In the genomic region with DNA sequence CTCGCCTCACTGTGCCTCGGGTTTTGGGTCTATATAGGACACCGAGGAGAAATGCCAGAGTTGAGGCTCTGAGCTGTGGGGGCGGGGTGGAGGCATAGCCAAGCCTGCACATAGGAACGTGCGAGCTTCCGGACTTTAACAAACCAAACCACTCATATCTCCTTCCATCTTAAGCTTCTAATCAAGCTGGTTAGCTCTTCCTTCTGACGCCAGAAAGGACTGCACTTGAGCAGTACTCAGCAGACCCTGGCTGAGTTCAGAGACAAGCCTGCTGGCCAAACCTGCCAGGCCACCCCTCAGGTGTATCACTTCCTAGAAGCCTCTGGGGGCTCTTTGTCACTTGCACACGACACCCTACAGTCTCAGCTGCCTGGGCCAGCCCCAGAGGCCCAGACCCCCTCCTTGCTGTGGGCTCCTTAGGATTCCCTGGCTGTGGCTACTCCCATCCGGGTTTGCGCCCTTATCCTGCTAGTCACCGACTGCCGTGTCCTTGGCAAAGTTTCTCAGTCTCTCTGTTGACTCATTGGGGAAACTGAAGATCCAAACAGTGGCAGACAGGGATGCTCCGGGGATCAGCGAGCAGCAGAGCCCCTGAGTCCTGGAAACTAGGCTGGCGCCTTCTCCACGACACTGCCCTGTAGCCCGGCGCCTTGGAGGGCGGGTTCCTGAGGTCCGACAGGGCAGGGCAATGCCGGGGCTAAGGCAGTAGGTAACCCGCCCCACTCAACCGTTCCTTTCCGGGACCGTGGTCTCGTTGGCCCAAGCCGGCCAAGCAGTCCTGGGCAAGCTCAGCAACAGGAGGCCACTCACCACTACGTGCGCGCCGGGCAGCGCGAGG, we compare ENCODE assay signal across 7 mouse cellular contexts. TPM values are rescaled to one million over a fixed set of nuclear protein-coding genes. Genes with fewer than 3 reads are reported as not detected.
DNase-seq lines count a peak whose midpoint lies in the region; ATAC-seq and TF ChIP-seq lines count a peak whose summit lies in the region.

No protein-coding gene starts in this region.

- intact Hi-C loops in left cerebral cortex, postnatal 10 days (cut with DNase I): no loop called here

- peak; percentile 80 for DNase-seq in MEL (ENCODE audit: low read depth, low spot score)
- DNase-seq in adrenal gland, postnatal 25 days: peak; percentile 42
- peak; percentile 51 for DNase-seq in fibroblast of lung, adult 2 months (ENCODE audit: low read depth)
- peak; percentile 14 to 51 for DNase-seq in left cerebral cortex, postnatal 10 days (ENCODE audit: extremely low spot score in 1 of 2, low spot score in 2 of 2)
- DNase-seq in right cerebral cortex, postnatal 10 days (ENCODE audit: low spot score in 2 of 2): peak; percentile 49 to 55

- peak; percentile 33 to 48; a peak in 1 of 4 replicates for TF ChIP-seq EP300 in MEL (IDR thresholded peaks at IDR 0.05; ENCODE audit: low read depth in 1 of 2, low read length in 2 of 2)

- H3K79me2 ChIP-seq in MEL (ENCODE audit: control insufficient read depth, insufficient read depth, low read length, poor library complexity): peaks cover 12% of the 10 kb centered on the region

- H3K4me3 ChIP-seq in MEL (ENCODE audit: control insufficient read depth in 1 of 2, insufficient read depth in 1 of 2, low read depth in 2 of 2, low read length in 2 of 2): peak overlapping the region; percentile 63 to 91
- peak overlapping the region; percentile 57 for H3K4me3 ChIP-seq in hindbrain, embryonic 12.5 days

- no peak for TF ChIP-seq RAD21 in MEL (IDR thresholded peaks at IDR 0.05; ENCODE audit: low read depth, low read length)

- peak overlapping the region; percentile 89 for H3K9ac ChIP-seq in MEL (ENCODE audit: control insufficient read depth, low read depth, low read length, poor library complexity, severe bottlenecking)
- H3K9ac ChIP-seq in hindbrain, embryonic 12.5 days: peak overlapping the region; percentile 79

- H3K27me3 ChIP-seq in MEL (ENCODE audit: control insufficient read depth in 1 of 2, insufficient read depth in 2 of 2, low read length in 2 of 2): no peaks in the 10 kb centered on the region
- H3K27me3 ChIP-seq in hindbrain, embryonic 12.5 days: no peaks in the 10 kb centered on the region

- H3K36me3 ChIP-seq in MEL (ENCODE audit: control insufficient read depth in 1 of 2, insufficient read depth in 2 of 2, low read length in 2 of 2): peaks cover 0 to 36% of the 10 kb centered on the region in 2 experiments; a peak in 2 of 4 replicates
- no peaks in the 10 kb centered on the region for H3K36me3 ChIP-seq in hindbrain, embryonic 12.5 days

- peak overlapping the region; percentile 94 for H3K4me2 ChIP-seq in hindbrain, embryonic 12.5 days (replicated peaks)

- H3K27ac ChIP-seq in MEL (ENCODE audit: control insufficient read depth, low read depth, low read length): peak overlapping the region; percentile 81
- peak overlapping the region; percentile 90 for H3K27ac ChIP-seq in hindbrain, embryonic 12.5 days

- H3K4me1 ChIP-seq in MEL (ENCODE audit: control insufficient read depth in 1 of 2, insufficient read depth in 2 of 2, low read length in 2 of 2): peaks cover 19 to 24% of the 10 kb centered on the region in 2 experiments
- H3K4me1 ChIP-seq in hindbrain, embryonic 12.5 days: peaks cover 13% of the 10 kb centered on the region

- ATAC-seq in hindbrain, embryonic 12.5 days (ENCODE audit: low FRiP score): peak; percentile 49
- ATAC-seq in megakaryocyte, adult 5-6 weeks (ENCODE audit: poor library complexity, severe bottlenecking): peak; percentile 53

- TF ChIP-seq CTCF in MEL (IDR thresholded peaks at IDR 0.05 in 2 of 3, conservative IDR thresholded peaks at IDR 0.05 in 1 of 3; ENCODE audit: control insufficient read depth in 1 of 3, insufficient read depth in 1 of 3, low read depth in 2 of 3, low read length in 3 of 3, poor library complexity in 1 of 3, severe bottlenecking in 1 of 3): no peak

- 2% methylated on average over 34 of the region's 34 CpGs for WGBS in hindbrain, embryonic 12.5 days

- no peak for TF ChIP-seq POLR2A in MEL (IDR thresholded peaks at IDR 0.05; ENCODE audit: control insufficient read depth in 1 of 2, insufficient read depth in 1 of 2, low read depth in 1 of 2, low read length in 2 of 2, poor library complexity in 1 of 2)

- H3K9me3 ChIP-seq in MEL (replicated peaks; ENCODE audit: insufficient read depth, low read length): no peaks in the 10 kb centered on the region
- no peaks in the 10 kb centered on the region for H3K9me3 ChIP-seq in hindbrain, embryonic 12.5 days (replicated peaks)

TF ChIP-seq in MEL, 35 proteins besides CTCF, POLR2A, EP300 and RAD21 (continues in another document):
- TF ChIP-seq POLR2AphosphoS2 (IDR thresholded peaks at IDR 0.05; ENCODE audit: low read length) (no peak), ZNF384 (IDR thresholded peaks at IDR 0.05; ENCODE audit: low read depth, low read length) (no peak), USF2 (IDR thresholded peaks at IDR 0.05; ENCODE audit: borderline replicate concordance in 1 of 2, insufficient read depth in 1 of 2, low read depth in 1 of 2, low read length in 2 of 2) (no peak), MAX (IDR thresholded peaks at IDR 0.05; ENCODE audit: low read length) (0 out of 2 replicates have a peak, but pooled peaks have one; percentile 42), ZKSCAN1 (IDR thresholded peaks at IDR 0.05; ENCODE audit: low read depth, low read length) (no peak), ZC3H11A (IDR thresholded peaks at IDR 0.05; ENCODE audit: low read depth, low read length) (no peak), TCF12 (IDR thresholded peaks at IDR 0.05; ENCODE audit: low read depth, low read length) (0 out of 2 replicates have a peak, but pooled peaks have one; percentile 17), MEF2A (IDR thresholded peaks at IDR 0.05; ENCODE audit: extremely low read depth, insufficient replicate concordance, low read depth, low read length, poor library complexity, severe bottlenecking) (no peak), CHD1 (IDR thresholded peaks at IDR 0.05; ENCODE audit: low read depth, low read length) (0 out of 2 replicates have a peak, but pooled peaks have one; percentile 85), NRF1 (IDR thresholded peaks at IDR 0.05; ENCODE audit: insufficient read depth, low read depth, low read length, poor library complexity, severe bottlenecking) (no peak), TAL1 (IDR thresholded peaks at IDR 0.05; ENCODE audit: low read length) (no peak), MXI1 (IDR thresholded peaks at IDR 0.05; ENCODE audit: low read depth, low read length) (peak; percentile 63; the same call in 1 of the 2 replicates), BHLHE40 (IDR thresholded peaks at IDR 0.05; ENCODE audit: borderline replicate concordance, low read depth, low read length) (peak; percentile 85), GATA1 (IDR thresholded peaks at IDR 0.05; ENCODE audit: low read depth, low read length) (peak; percentile 56), NELFE (IDR thresholded peaks at IDR 0.05; ENCODE audit: low read depth, low read length) (peak; percentile 39; the same call in 1 of the 2 replicates), SMC3 (IDR thresholded peaks at IDR 0.05; ENCODE audit: low read depth, low read length) (0 out of 2 replicates have a peak, but pooled peaks have one; percentile 2), KAT2A (conservative IDR thresholded peaks at IDR 0.05; ENCODE audit: low read depth, low read length) (no peak), MYB (IDR thresholded peaks at IDR 0.05; ENCODE audit: low read depth, low read length) (no peak), POLR2AphosphoS5 (IDR thresholded peaks at IDR 0.05; ENCODE audit: borderline replicate concordance, low read depth, low read length) (no peak), CHD2 (IDR thresholded peaks at IDR 0.05; ENCODE audit: low read length) (peak; percentile 49), MAZ (IDR thresholded peaks at IDR 0.05; ENCODE audit: low read depth, low read length) (no peak; the same call in 1 of the 2 replicates), MAFK (IDR thresholded peaks at IDR 0.05; ENCODE audit: borderline replicate concordance, low read depth, low read length) (no peak), E2F4 (IDR thresholded peaks at IDR 0.05; ENCODE audit: borderline replicate concordance, low read depth, low read length) (0 out of 2 replicates have a peak, but pooled peaks have one; percentile 2), JUND (IDR thresholded peaks at IDR 0.05; ENCODE audit: low read depth, low read length) (no peak), SIN3A (IDR thresholded peaks at IDR 0.05; ENCODE audit: low read length) (peak; percentile 53), RCOR1 (IDR thresholded peaks at IDR 0.05; ENCODE audit: low read depth, low read length) (no peak)

RNA-seq across cellular contexts. Expression of gene Kdsr, which starts 0.6 kb away (rescaled TPM):
- total RNA-seq in MEL (2012; rRNA removed): 15.1 and 15.3 TPM in 2 replicates
- 10 to 100 TPM in 1 of 2 experiments, not detected in 1; 20.3 TPM for polyA plus RNA-seq in MEL (2012; ENCODE audit: insufficient read depth in 1 of 2, insufficient read length in 2 of 2, low read depth in 1 of 2, low replicate concordance in 2 of 2, missing spikeins in 1 of 2)
- total RNA-seq in adrenal gland, postnatal 25 days (2021): 31.1 and 52.3 TPM in 2 replicates
- 10.6 and 11.8 TPM in 2 replicates for polyA plus RNA-seq in hindbrain, embryonic 12.5 days (2016; fragmentation: Nextera tagmentation; extraction: Ambion mirVana)
- total RNA-seq in left cerebral cortex, postnatal 10 days (2021): 10 to 100 TPM; 23.2 to 27.0 TPM
- total RNA-seq in megakaryocyte, adult 5-6 weeks (2015): 6.5 and 7.1 TPM in 2 replicates
- 13.7 and 17.8 TPM in 2 replicates for total RNA-seq in megakaryocyte, adult 5-6 weeks (2017)

RNA-seq across cellular contexts. Expression of gene Vps4b, which starts 37.6 kb away (rescaled TPM):
- total RNA-seq in MEL (2012; rRNA removed): 65.3 and 80.4 TPM in 2 replicates
- polyA plus RNA-seq in MEL (2012; ENCODE audit: insufficient read depth in 1 of 2, insufficient read length in 2 of 2, low read depth in 1 of 2, low replicate concordance in 2 of 2, missing spikeins in 1 of 2): 10 to 100 TPM; 43.9 to 91.1 TPM
- total RNA-seq in adrenal gland, postnatal 25 days (2021): 110 and 111 TPM in 2 replicates
- 67.7 and 74.1 TPM in 2 replicates for polyA plus RNA-seq in hindbrain, embryonic 12.5 days (2016; fragmentation: Nextera tagmentation; extraction: Ambion mirVana)
- total RNA-seq in left cerebral cortex, postnatal 10 days (2021): 10 to 100 TPM; 43.2 to 44.6 TPM
- total RNA-seq in megakaryocyte, adult 5-6 weeks (2015): 84.6 and 117 TPM in 2 replicates
- total RNA-seq in megakaryocyte, adult 5-6 weeks (2017): 95.5 and 121 TPM in 2 replicates

RNA-seq across cellular contexts. Expression of gene Bcl2, which starts 44.9 kb away (rescaled TPM):
- 26.0 and 30.9 TPM in 2 replicates for total RNA-seq in MEL (2012; rRNA removed)
- polyA plus RNA-seq in MEL (2012; ENCODE audit: insufficient read depth in 1 of 2, insufficient read length in 2 of 2, low read depth in 1 of 2, low replicate concordance in 2 of 2, missing spikeins in 1 of 2): 10 to 100 TPM; 38.8 to 87.0 TPM
- 5.4 and 5.7 TPM in 2 replicates for total RNA-seq in adrenal gland, postnatal 25 days (2021)
- 12.7 and 15.5 TPM in 2 replicates for polyA plus RNA-seq in hindbrain, embryonic 12.5 days (2016; fragmentation: Nextera tagmentation; extraction: Ambion mirVana)
- total RNA-seq in left cerebral cortex, postnatal 10 days (2021): 10 to 100 TPM in 1 of 2 experiments, 1 to 10 TPM in 1; 9.6 to 10.9 TPM
- 7.1 and 8.0 TPM in 2 replicates for total RNA-seq in megakaryocyte, adult 5-6 weeks (2015)
- total RNA-seq in megakaryocyte, adult 5-6 weeks (2017): 7.8 and 11.9 TPM in 2 replicates

Comparison
In these comparisons a context has a peak if more than half of its experiments do, and no peak if none do; other contexts are left out.
1. Peak in every context shown above with its lines: DNase-seq, ATAC-seq, H3K4me3 ChIP-seq and H3K27ac ChIP-seq.